Mouse (Mus musculus): ENCODE measurements around the gene Enpp5. TPM values are rescaled to one million over a fixed set of nuclear protein-coding genes. Genes with fewer than 3 reads are reported as not detected.

Enpp5 gene
- polyA plus RNA-seq, 1 experiment from 2014 or later: 15.8 TPM

DNA sequence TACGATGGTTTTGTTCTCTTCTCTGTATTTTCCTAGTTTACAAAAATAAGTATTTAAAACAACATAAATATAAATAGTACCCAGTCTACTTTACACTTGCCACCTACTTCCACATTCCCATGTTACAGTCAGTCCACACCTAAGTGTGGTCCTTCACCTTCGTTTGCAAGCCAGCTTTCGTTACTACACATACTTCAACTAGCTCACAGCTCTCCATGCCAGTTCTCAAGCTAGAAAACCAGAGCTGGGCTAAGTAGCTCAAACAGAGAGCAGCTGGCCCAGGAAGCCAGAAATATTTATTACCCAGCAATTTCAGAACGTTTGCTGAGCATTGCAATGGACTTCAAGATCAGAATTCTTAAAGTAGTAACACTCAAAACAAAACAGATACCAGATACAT lies 21.9 kb downstream of the Enpp5 start:
- 75% methylated on average over 4 of the region's 4 CpGs for WGBS
- Histone ChIP-seq H3K36me3 (peaks cover 9% of the 10 kb centered on the region; the same call in 1 of the 2 replicates), H3K4me3 (no peak overlapping the region), H3K27ac (replicated peaks) (no peak overlapping the region), H3K4me1 (peaks cover 7% of the 10 kb centered on the region), H3K9ac (no peak overlapping the region), H3K27me3 (replicated peaks) (no peaks in the 10 kb centered on the region), H3K9me3 (no peaks in the 10 kb centered on the region), H3K4me2 (no peak overlapping the region)
- no peak for ATAC-seq (ENCODE audit: extremely low read depth, insufficient number of reproducible peaks, low FRiP score, low TSS enrichment)

GRCm38 (mm10) chr17:44100906-44101305 lies 22.3 kb downstream of the Enpp5 start:
- H3K9ac ChIP-seq: no peak overlapping the region
- ATAC-seq (ENCODE audit: extremely low read depth, insufficient number of reproducible peaks, low FRiP score, low TSS enrichment): no peak
- H3K9me3 ChIP-seq: no peaks in the 10 kb centered on the region
- H3K4me1 ChIP-seq: peaks cover 7% of the 10 kb centered on the region
- no peak overlapping the region for H3K4me2 ChIP-seq
- peaks cover 9% of the 10 kb centered on the region; the same call in 1 of the 2 replicates for H3K36me3 ChIP-seq
- WGBS: 76% methylated on average over 9 of the region's 9 CpGs
- no peak overlapping the region for H3K4me3 ChIP-seq
- H3K27ac ChIP-seq (replicated peaks): no peak overlapping the region
- no peaks in the 10 kb centered on the region for H3K27me3 ChIP-seq (replicated peaks)

DNA sequence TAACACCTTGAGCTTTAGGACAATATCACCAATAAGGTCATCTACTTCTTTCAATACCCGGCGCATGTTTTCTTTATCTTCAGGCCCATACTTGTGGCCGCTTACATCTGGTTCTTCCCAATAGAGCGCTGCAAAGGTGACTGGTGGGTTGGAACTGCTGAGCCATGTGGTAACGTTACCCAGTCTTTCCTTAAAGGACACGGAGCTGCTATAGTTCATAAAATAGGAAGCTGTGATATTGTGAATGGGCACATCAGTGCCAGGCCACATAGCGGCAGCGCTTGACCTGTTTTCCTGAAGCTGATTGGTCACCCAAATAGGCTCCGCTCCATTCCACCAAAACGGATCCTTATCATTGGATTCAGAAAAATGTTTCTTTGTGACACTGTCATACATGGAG lies 23.3 kb downstream of the Enpp5 start:
- WGBS: 86% methylated on average over 10 of the region's 10 CpGs
- H3K4me3 ChIP-seq: no peak overlapping the region
- H3K36me3 ChIP-seq: peaks cover 9% of the 10 kb centered on the region; the same call in 1 of the 2 replicates
- peaks cover 7% of the 10 kb centered on the region for H3K4me1 ChIP-seq
- no peak for ATAC-seq (ENCODE audit: extremely low read depth, insufficient number of reproducible peaks, low FRiP score, low TSS enrichment)
- no peaks in the 10 kb centered on the region for H3K9me3 ChIP-seq
- no peak overlapping the region for H3K27ac ChIP-seq (replicated peaks)
- no peak overlapping the region for H3K9ac ChIP-seq
- H3K27me3 ChIP-seq (replicated peaks): no peaks in the 10 kb centered on the region
- H3K4me2 ChIP-seq: no peak overlapping the region

- peak within 1 kb of the TSS; percentile 71 for H3K27ac ChIP-seq (replicated peaks)
- under 1% methylated on average over 76 of the region's 76 CpGs for WGBS
- H3K4me3 ChIP-seq: peak within 1 kb of the TSS; percentile 84
- peaks cover 7% of the 10 kb centered on the region for H3K4me1 ChIP-seq
- H3K36me3 ChIP-seq: no peaks in the 10 kb centered on the region
- no peaks in the 10 kb centered on the region for H3K27me3 ChIP-seq (replicated peaks)
- H3K4me2 ChIP-seq: peak within 1 kb of the TSS; percentile 89
- no peaks in the 10 kb centered on the region for H3K9me3 ChIP-seq
- H3K9ac ChIP-seq: peak within 1 kb of the TSS; percentile 91
- ATAC-seq (ENCODE audit: extremely low read depth, insufficient number of reproducible peaks, low FRiP score, low TSS enrichment): peak; percentile 88
Observed at GRCm38 (mm10) chr17:44105287-44106138, 26.9 kb downstream of the Enpp5 start, which contains the start of gene Enpp4. Gene Enpp4, minus strand, starts transcription at chr17:44105809.

- H3K9ac ChIP-seq: no peak overlapping the region
- no peak overlapping the region for H3K4me3 ChIP-seq
- H3K4me2 ChIP-seq: no peak overlapping the region
- H3K9me3 ChIP-seq: no peaks in the 10 kb centered on the region
- no peak overlapping the region for H3K27ac ChIP-seq (replicated peaks)
- peaks cover 7% of the 10 kb centered on the region for H3K4me1 ChIP-seq
- ATAC-seq (ENCODE audit: extremely low read depth, insufficient number of reproducible peaks, low FRiP score, low TSS enrichment): no peak
- no peaks in the 10 kb centered on the region for H3K27me3 ChIP-seq (replicated peaks)
- H3K36me3 ChIP-seq: no peaks in the 10 kb centered on the region
- 64% methylated on average over 3 of the region's 3 CpGs for WGBS
Observed at GRCm38 (mm10) chr17:44108331-44108730, 29.7 kb downstream of the Enpp5 start.

DNA sequence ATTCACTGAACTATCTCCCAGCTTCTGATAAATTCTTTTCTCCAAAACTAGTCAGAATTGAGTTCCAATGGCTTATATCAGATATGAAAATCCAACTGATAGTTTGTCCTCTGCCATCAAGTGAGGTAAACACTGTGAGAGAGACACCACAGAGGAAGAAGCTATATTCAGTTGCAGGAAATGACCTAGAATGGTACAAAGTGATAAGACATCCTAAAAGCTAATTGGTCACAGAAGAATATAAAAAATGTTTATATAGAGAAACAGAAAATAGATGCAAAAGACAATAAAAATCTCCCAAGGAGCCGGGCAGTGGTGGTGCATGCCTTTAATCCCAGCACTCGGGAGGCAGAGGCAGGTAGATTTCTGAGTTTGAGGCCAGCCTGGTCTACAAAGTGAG lies 38.0 kb downstream of the Enpp5 start:
- Histone ChIP-seq H3K9me3 (no peaks in the 10 kb centered on the region), H3K36me3 (no peaks in the 10 kb centered on the region), H3K4me1 (no peaks in the 10 kb centered on the region), H3K27ac (replicated peaks) (no peak overlapping the region), H3K9ac (no peak overlapping the region), H3K4me3 (no peak overlapping the region), H3K4me2 (no peak overlapping the region), H3K27me3 (replicated peaks) (no peaks in the 10 kb centered on the region)
- ATAC-seq (ENCODE audit: extremely low read depth, insufficient number of reproducible peaks, low FRiP score, low TSS enrichment): no peak
- 55% methylated on average over 2 of the region's 2 CpGs for WGBS

DNA sequence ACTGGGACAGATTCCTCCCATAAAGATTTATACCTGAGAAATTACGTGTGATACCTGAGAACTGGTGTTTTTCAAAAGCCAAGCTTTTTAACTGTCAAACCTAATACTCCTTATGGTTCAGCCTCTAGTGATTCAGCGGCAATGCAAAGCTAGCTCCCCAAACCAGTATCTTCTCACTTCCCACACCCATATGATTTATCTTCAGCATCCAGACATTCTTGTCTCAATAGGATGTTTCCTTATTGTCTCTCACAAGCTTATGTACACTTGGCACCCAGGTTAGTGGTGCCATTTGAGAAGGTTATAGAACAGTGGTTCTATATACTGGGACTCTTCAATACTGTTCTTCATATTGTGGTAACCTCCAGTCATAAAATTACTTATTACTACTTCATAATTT lies 39.1 kb downstream of the Enpp5 start:
- 65% methylated on average over 2 of the region's 2 CpGs for WGBS
- no peaks in the 10 kb centered on the region for H3K9me3 ChIP-seq
- no peak for ATAC-seq (ENCODE audit: extremely low read depth, insufficient number of reproducible peaks, low FRiP score, low TSS enrichment)
- H3K4me1 ChIP-seq: no peaks in the 10 kb centered on the region
- H3K27me3 ChIP-seq (replicated peaks): no peaks in the 10 kb centered on the region
- no peaks in the 10 kb centered on the region for H3K36me3 ChIP-seq
- no peak overlapping the region for H3K27ac ChIP-seq (replicated peaks)
- H3K4me3 ChIP-seq: no peak overlapping the region
- H3K4me2 ChIP-seq: no peak overlapping the region
- no peak overlapping the region for H3K9ac ChIP-seq

- H3K4me3 ChIP-seq: no peak overlapping the region
- H3K36me3 ChIP-seq: no peaks in the 10 kb centered on the region
- WGBS: 60% methylated on average over 4 of the region's 4 CpGs
- no peak overlapping the region for H3K9ac ChIP-seq
- ATAC-seq (ENCODE audit: extremely low read depth, insufficient number of reproducible peaks, low FRiP score, low TSS enrichment): no peak
- no peak overlapping the region for H3K27ac ChIP-seq (replicated peaks)
- H3K9me3 ChIP-seq: no peaks in the 10 kb centered on the region
- H3K27me3 ChIP-seq (replicated peaks): no peaks in the 10 kb centered on the region
- H3K4me1 ChIP-seq: no peaks in the 10 kb centered on the region
- no peak overlapping the region for H3K4me2 ChIP-seq
Observed at GRCm38 (mm10) chr17:44118231-44118630, 39.6 kb downstream of the Enpp5 start.

DNA sequence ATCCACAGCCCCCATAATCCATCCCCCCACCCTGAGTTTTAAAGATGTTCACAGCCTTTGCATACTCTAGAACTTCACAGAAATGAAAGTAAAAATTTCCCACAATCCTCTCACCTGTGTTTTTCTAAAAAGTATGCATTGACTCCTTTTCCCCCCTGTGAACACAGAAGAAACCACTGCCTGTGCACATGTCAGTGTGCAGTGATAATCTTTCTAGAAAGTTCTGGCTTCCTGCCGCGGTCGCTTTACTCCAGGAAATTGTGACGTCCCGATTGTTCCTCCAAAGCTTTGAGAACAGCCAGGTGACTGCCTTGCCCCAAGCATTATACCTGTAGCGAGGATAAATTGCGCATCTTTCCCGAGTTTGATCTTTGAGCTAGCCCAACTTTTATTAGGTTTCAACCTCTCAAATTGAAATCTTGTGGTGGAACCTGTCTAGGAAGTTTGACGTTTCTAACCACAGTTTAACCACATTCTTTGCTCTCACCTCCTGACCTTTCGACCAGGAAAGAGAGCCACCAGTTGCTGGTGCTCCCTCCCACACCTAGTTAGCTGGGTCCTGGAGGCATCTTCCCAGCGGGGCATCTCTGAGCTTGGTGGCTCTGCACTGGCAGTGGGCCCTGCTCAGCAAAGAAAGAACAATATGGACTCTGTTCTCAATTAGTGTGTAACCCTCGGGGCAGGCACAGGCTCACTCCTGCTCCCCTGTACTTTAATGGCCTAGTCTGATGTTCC lies 42.9 kb downstream of the Enpp5 start:
- WGBS: 72% methylated on average over 12 of the region's 12 CpGs
- no peaks in the 10 kb centered on the region for H3K9me3 ChIP-seq
- H3K27ac ChIP-seq (replicated peaks): no peak overlapping the region
- no peaks in the 10 kb centered on the region for H3K27me3 ChIP-seq (replicated peaks)
- no peak for ATAC-seq (ENCODE audit: extremely low read depth, insufficient number of reproducible peaks, low FRiP score, low TSS enrichment)
- no peak overlapping the region for H3K4me3 ChIP-seq
- H3K9ac ChIP-seq: no peak overlapping the region
- no peaks in the 10 kb centered on the region for H3K36me3 ChIP-seq
- H3K4me2 ChIP-seq: no peak overlapping the region
- no peaks in the 10 kb centered on the region for H3K4me1 ChIP-seq

DNA sequence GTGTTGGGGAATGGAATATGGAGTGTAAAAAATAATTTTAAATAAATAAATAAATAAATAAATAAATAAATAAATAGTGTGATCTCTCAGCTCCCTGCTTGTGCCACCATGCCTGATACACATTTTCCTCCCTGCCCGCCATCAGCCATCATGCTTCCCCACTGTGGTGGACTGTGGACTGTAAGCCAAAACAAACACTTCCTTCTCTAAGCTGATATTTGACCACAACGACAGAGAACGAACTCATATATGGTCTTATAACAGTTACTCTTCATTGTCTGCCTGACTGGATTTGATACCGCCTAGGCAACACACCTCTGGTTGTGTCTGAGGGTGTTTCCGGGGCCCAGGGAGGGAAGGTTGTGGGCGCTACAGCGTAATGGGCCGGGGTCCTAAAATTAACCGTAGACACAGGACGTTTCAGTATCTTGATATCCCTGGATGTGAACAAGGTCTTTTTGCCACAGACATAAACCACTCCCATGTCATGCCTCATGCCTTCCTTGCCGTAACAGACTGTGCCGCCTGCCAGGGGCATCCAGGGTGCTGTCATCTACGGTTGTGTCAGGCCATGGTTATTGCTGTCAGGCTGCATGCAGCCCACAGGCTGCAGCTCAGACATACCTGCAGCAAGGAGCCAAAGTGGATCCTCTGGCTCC lies 50.6 kb downstream of the Enpp5 start:
- ATAC-seq (ENCODE audit: extremely low read depth, insufficient number of reproducible peaks, low FRiP score, low TSS enrichment): no peak

DNA sequence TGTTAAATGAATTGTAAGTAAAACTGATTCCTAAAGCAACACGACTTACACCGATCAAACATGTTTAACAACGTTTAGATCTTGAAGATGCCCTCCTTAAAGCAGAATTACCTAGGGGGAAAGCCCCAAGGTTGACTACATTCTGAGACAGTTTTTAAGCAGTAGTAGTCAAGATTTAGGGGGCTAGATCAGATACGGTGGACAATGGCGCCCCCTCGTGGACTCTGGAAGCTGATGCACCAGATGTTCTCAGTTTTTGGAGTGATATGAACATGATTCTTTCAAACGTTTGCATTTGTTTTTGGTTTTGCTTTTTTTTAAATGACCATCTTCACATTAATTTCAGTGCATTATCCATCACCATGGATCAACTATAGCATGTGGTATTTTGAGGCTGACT lies 51.8 kb downstream of the Enpp5 start:
- Histone ChIP-seq H3K4me2 (no peak overlapping the region), H3K4me3 (no peak overlapping the region), H3K36me3 (no peaks in the 10 kb centered on the region), H3K4me1 (peaks cover 10% of the 10 kb centered on the region), H3K27ac (replicated peaks) (no peak overlapping the region), H3K9me3 (peaks cover 4% of the 10 kb centered on the region; the same call in 1 of the 2 replicates), H3K9ac (no peak overlapping the region), H3K27me3 (replicated peaks) (peaks cover 35% of the 10 kb centered on the region)
- 9% methylated on average over 7 of the region's 7 CpGs for WGBS
- no peak for ATAC-seq (ENCODE audit: extremely low read depth, insufficient number of reproducible peaks, low FRiP score, low TSS enrichment)

More for the DNA sequence above, 50.6 kb downstream of the Enpp5 start:
- Histone ChIP-seq H3K4me3 (no peak overlapping the region), H3K4me2 (no peak overlapping the region), H3K9ac (no peak overlapping the region), H3K36me3 (no peaks in the 10 kb centered on the region), H3K4me1 (0 out of 2 replicates have a peak, but pooled peaks cover 4% of the 10 kb centered on the region), H3K27ac (replicated peaks) (no peak overlapping the region), H3K9me3 (peaks cover 4% of the 10 kb centered on the region; the same call in 1 of the 2 replicates), H3K27me3 (replicated peaks) (peaks cover 24% of the 10 kb centered on the region)
- WGBS: 74% methylated on average over 13 of the region's 13 CpGs

All from heart, embryonic 13.5 days (tissue).